Mouse (Mus musculus) ovary, postnatal 14 days (tissue): ENCODE data around the gene Tfpt.

Experiments
- DNase-seq: peaks from one replicate; pipeline ENCODE4 v3.0.0; 2022; ENCODE audit warnings: low spot score

Tfpt gene

GRCm38 (mm10) chr7:3629543-3630477 is at the start of gene Tfpt, which contains the start of gene Prpf31:
Tfpt (minus strand) TSS chr7:3629929.
Prpf31 (plus strand) TSS chr7:3629985.
- peak; percentile 87 for DNase-seq

- DNase-seq: no peak
These were observed 47.6 kb upstream of the Tfpt start, which contains the start of gene Tmc4 for GRCm38 (mm10) chr7:3677342-3677741. Tmc4 (minus strand) TSS chr7:3677553.

GRCm38 (mm10) chr7:3676371-3676770 is 46.6 kb upstream of the Tfpt start:
- no peak for DNase-seq

GRCm38 (mm10) chr7:3675228-3675548 is 45.5 kb upstream of the Tfpt start:
- DNase-seq: no peak

- DNase-seq: peak; percentile 74
These were observed 44.9 kb upstream of the Tfpt start for GRCm38 (mm10) chr7:3674507-3675227.

- no peak for DNase-seq
These were observed 37.2 kb upstream of the Tfpt start for GRCm38 (mm10) chr7:3666921-3667391.

GRCm38 (mm10) chr7:3665215-3666114 is 35.7 kb upstream of the Tfpt start, which contains the start of gene Leng1:
Leng1 (minus strand) TSS chr7:3665840.
- DNase-seq: peak; percentile 89

GRCm38 (mm10) chr7:3664524-3665214 is 34.9 kb upstream of the Tfpt start:
- DNase-seq: no peak

- no peak for DNase-seq
These were observed 28.8 kb upstream of the Tfpt start for GRCm38 (mm10) chr7:3658578-3658977.

GRCm38 (mm10) chr7:3656966-3657365 is 27.2 kb upstream of the Tfpt start:
- DNase-seq: no peak

- DNase-seq: no peak
These were observed 16.9 kb upstream of the Tfpt start for GRCm38 (mm10) chr7:3646641-3647040.

- DNase-seq: no peak
These were observed 16.5 kb upstream of the Tfpt start for GRCm38 (mm10) chr7:3646188-3646587.

GRCm38 (mm10) chr7:3645488-3646025 is 15.8 kb upstream of the Tfpt start:
- no peak for DNase-seq

- DNase-seq: peak; percentile 88
These were observed 15.2 kb upstream of the Tfpt start, which contains the start of gene Cnot3 for GRCm38 (mm10) chr7:3644672-3645487. Cnot3 (plus strand) TSS chr7:3645268.

GRCm38 (mm10) chr7:3644348-3644671 is 14.6 kb upstream of the Tfpt start:
- DNase-seq: no peak

GRCm38 (mm10) chr7:3643843-3644242 is 14.1 kb upstream of the Tfpt start:
- DNase-seq: no peak

- no peak for DNase-seq
These were observed 13.7 kb upstream of the Tfpt start for GRCm38 (mm10) chr7:3643412-3643811.

GRCm38 (mm10) chr7:3630478-3630815 is 718 bp upstream of the Tfpt start:
- no peak for DNase-seq

GRCm38 (mm10) chr7:3629030-3629429 is 699 bp downstream of the Tfpt start:
- DNase-seq: no peak
